Mouse (Mus musculus) macrophage (primary cell): Measurements from ENCODE around the gene Atp1a4. TPM values are rescaled to one million over a fixed set of nuclear protein-coding genes. Genes with fewer than 3 reads are reported as not detected.

Experiments used
- H3K27ac ChIP-seq: fragments of 350-480 bp; formaldehyde crosslinking; 2 replicates; pipeline ENCODE4 v1.9.0; 2021
- H3K36me3 ChIP-seq: fragments of 350-480 bp; formaldehyde crosslinking; 2 replicates; pipeline ENCODE4 v1.9.0; 2021; ENCODE audit errors: inconsistent target
- H3K4me3 ChIP-seq: fragments of 350-480 bp; formaldehyde crosslinking; 2 replicates; pipeline ENCODE4 v1.9.0; 2021; ENCODE audit errors: inconsistent target
- H3K79me2 ChIP-seq: fragments of 350-480 bp; formaldehyde crosslinking; 2 replicates; pipeline ENCODE4 v1.9.0; 2021; ENCODE audit errors: inconsistent target
- WGBS: methylation state at CpG from one replicate; pipeline ENCODE4 v1.1.7; 2026; ENCODE audit warnings: inconsistent platforms; ENCODE audit not compliant: missing documents; 5-methylcytosine and 5-hydroxymethylcytosine counted together
- polyA plus RNA-seq: library from polyadenylated mRNA; stranded (reverse); fragments of 250-400 nt; gene quantifications from 3 replicates; pipeline ENCODE4 v1.2.4, GENCODE M21; 2018; ENCODE audit warnings: inconsistent platforms

The Atp1a4 gene
- polyA plus RNA-seq, 1 experiment from 2014 or later, result not detected

DNA sequence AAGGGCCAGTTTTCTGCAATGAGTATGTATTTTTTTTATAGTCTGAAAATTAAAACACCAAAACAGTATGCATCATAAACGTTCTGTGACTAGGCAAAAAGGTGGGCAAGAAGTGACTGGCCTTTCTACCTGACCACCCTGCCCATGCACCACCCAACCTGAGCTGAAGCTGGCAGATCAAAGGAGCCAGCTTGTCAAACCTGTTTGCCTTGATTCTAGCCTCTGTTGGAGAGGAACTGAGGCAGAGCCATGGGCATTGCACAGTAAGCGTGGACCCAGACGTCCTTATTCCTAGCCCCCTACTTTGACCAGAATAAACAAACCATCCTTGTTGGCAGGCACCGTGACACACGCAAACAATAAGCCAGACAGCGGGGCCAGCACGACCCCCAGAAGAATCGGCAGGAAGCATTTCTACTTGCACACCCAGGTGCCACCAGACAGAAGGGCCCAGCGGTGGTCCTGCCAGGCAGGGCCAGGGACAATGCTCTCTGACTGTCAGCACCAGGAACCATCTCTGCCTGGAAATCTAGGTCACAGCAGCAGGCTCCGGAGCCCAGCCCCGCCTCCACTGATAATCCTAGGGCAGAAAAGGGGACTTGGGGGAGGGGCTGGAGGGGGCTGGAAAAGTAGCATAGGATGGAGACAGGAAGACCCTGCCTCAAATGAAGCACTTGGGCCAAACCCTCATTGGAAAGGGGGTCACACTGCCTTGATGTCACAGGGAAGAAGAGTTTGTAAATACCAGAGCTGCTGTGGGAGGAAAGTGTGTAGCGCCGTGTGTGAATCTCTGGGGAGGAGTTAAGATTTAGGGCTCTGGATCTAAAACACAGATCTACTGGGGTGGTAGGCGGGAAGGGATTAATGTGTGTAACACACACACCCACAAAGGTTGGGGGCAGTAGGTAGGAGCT is 56.0 kb downstream of the Atp1a4 start:
- Histone ChIP-seq H3K4me3 (no peak overlapping the region), H3K36me3 (peaks cover 55% of the 10 kb centered on the region), H3K79me2 (peaks cover 65% of the 10 kb centered on the region), H3K27ac (no peak overlapping the region)
- WGBS, result 91% methylated on average over 14 of the region's 14 CpGs

DNA sequence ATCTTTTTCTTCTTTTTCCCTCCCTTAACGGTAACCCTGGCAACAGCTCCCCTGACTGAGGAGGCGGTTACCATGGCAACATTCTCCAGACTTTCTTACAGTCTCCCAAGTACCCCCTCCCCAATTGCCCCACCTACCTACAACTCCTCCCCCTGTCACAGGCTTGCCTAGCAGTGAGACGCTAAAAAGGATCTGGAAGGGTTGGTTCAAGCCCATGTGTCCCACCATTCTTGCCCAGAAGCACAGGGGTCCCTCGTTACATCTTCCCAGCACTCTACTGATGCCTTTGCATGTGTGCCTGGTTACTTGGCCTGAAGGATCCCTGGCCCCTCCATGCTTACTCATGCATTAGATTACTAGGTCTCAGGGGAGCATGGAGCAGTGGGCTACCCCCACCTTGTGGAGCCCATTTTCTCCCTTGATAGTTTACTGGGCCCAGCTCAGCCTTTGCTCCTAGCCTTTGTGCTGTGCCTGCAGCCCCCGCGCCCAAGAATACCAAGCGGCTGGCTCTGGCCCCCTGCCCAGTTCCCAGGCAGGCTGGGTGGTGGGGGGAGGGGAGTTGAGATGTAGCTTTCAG is 57.3 kb downstream of the Atp1a4 start:
- H3K4me3 ChIP-seq, result no peak overlapping the region
- peaks cover 67% of the 10 kb centered on the region for H3K36me3 ChIP-seq
- H3K27ac ChIP-seq, result no peak overlapping the region
- whole genome bisulfite sequencing, result 100% methylated on average over 6 of the region's 7 CpGs
- H3K79me2 ChIP-seq, result peaks cover 60% of the 10 kb centered on the region

DNA sequence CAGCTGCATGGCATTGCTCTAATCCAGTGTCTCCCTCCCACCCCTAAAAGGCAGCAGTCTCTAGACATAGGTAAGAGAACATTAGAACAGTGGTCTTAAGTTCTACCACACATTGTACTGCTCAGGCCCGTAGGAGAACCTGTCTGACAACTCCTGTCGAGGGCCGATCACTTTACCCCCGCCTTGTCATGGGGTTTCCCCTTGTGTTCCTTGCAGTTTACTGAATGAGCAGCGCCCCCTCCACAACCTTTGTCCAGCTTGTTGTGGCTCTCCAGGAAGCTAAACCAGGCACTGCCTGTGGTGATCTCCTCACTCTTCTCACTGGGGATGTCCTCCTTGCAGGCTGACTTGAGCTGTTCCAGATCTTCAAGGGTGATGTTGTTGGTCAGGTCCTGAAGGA is 58.1 kb downstream of the Atp1a4 start:
- 88% methylated on average over 5 of the region's 5 CpGs for WGBS
- H3K27ac ChIP-seq, result no peak overlapping the region
- peaks cover 52% of the 10 kb centered on the region for H3K79me2 ChIP-seq
- H3K36me3 ChIP-seq, result peaks cover 73% of the 10 kb centered on the region
- no peak overlapping the region for H3K4me3 ChIP-seq

DNA sequence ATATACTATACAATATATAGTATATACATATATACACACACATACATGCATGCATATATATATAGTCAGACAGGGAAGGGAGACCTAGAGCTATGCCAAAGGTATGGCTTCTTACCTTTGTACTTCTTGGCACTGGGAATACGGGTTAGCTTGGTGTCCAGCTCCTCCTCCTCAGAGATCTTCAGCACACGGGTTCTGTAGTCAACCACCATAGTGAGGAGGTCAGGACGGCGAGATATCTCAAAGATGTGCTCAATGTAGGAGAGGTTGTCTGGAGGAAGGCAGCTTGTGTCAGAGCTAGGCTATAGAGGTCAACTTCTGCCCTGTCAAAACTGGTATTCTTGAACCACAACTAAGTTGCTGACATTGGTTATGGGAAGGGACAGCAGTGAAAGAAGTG is 59.2 kb downstream of the Atp1a4 start:
- 97% methylated on average over 4 of the region's 4 CpGs for WGBS

DNA sequence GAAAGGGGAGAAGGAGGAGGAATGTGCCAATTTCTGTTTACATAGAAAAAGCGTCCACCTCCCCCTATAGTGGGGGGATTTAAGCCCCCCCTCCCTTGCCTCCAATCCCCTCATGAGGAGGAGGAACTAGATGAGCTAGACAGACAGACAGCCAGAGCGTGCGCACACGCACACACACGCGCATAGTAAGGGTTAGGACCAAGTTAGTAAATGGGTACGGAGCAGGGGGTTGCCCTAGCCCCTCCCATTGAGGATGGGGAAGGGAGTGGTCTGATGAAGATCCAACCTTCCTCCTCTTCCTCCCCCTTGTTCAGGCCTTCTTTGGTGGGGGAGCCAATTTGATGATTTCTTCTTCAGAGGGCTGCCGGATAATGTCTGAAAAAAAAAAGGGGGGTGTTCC is 59.9 kb downstream of the Atp1a4 start:
- Histone ChIP-seq H3K79me2 (peaks cover 33% of the 10 kb centered on the region), H3K36me3 (peaks cover 88% of the 10 kb centered on the region), H3K27ac (no peak overlapping the region), H3K4me3 (no peak overlapping the region)
- 94% methylated on average over 8 of the region's 8 CpGs for WGBS

More for the DNA sequence above, 59.2 kb downstream of the Atp1a4 start:
- peaks cover 85% of the 10 kb centered on the region for H3K36me3 ChIP-seq
- H3K27ac ChIP-seq, result no peak overlapping the region
- H3K79me2 ChIP-seq, result peaks cover 40% of the 10 kb centered on the region
- no peak overlapping the region for H3K4me3 ChIP-seq

DNA sequence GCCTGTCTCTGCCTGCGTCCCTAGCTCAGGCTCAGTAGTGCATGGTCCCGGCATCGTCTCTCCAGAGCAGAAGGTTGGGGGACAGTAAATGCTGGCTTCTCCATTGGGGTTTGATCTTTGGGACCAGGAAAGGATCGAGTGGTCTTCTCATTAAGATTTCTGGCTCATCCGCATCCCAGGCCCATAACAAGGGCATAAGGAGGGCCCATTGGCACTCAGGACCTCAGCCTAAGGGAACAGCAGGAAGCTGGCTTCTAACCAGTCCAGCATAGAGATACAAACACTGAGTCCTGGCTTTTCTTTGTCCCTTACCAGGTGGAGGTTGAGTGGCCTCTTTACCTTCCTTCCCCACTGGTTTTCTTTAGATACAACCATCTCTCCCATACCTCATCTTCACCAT is 60.4 kb downstream of the Atp1a4 start:
- H3K4me3 ChIP-seq, result no peak overlapping the region
- H3K79me2 ChIP-seq, result peaks cover 28% of the 10 kb centered on the region
- H3K36me3 ChIP-seq, result peaks cover 86% of the 10 kb centered on the region
- H3K27ac ChIP-seq, result no peak overlapping the region
- WGBS, result 89% methylated on average over 5 of the region's 5 CpGs

DNA sequence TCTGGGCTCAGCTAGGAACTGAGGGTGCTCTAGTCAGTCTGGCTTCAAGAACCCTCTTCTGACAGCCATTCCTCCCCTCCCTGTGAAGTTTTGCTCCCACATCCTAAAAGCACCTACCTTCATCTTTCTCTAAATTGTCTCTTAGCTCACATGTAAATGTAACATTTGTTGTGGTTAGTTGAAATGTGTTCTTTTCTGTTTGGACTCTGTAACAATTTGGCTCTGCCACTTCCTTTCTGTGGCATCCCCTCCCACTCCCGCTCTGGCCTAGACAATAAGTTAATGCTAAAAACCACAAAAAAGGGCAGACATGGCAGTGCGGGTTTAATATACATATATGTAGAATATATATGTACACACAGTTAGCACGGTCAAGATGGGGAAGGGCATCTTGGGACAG is 61.1 kb downstream of the Atp1a4 start:
- 61% methylated on average over 3 of the region's 3 CpGs for WGBS
- Histone ChIP-seq H3K27ac (no peak overlapping the region), H3K36me3 (peaks cover 81% of the 10 kb centered on the region), H3K4me3 (no peak overlapping the region), H3K79me2 (peaks cover 21% of the 10 kb centered on the region)

DNA sequence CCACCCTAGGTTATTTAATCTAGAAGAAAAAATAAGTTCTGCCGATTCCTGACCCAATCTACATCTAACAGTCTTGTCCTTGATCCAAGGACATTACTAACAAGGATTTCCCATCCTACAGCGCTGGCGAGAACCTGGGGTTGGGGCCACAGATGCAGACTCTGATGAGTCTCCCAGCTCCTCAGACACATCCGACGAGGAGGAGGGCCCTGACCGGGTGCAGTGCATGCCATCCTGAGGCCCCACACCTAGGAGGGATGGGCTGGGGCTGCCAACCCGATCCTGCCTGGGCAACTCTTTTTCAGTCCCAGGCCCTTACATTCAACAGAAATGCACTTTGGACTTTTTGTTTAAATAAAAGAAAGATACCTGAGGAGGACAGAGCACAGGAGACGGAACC is 63.8 kb downstream of the Atp1a4 start:
- H3K4me3 ChIP-seq, result no peak overlapping the region
- no peaks in the 10 kb centered on the region for H3K79me2 ChIP-seq
- peaks cover 70% of the 10 kb centered on the region for H3K36me3 ChIP-seq
- 95% methylated on average over 8 of the region's 8 CpGs for WGBS
- H3K27ac ChIP-seq, result no peak overlapping the region

DNA sequence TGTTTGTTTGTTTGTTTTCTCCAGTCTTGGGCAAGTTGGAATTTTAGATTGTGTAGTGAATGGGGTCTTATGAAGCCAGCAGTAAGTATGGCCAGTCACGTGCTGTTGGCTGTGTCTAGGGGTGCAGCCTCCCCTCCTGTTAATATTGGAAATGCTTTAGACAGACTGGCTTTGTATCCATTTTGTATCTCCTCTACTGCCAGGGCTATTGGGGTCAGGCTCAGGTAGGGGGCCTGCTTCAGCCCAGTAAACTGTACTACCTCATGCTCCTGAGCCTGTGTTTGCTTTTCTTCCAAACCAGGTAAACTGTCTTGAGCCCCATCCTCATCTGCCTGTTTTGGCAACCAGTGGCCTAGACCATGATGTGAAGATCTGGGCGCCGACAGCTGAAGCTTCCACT is 66.0 kb downstream of the Atp1a4 start:
- Histone ChIP-seq H3K79me2 (no peaks in the 10 kb centered on the region), H3K36me3 (peaks cover 53% of the 10 kb centered on the region), H3K27ac (no peak overlapping the region), H3K4me3 (no peak overlapping the region)
- 96% methylated on average over 3 of the region's 3 CpGs for WGBS

DNA sequence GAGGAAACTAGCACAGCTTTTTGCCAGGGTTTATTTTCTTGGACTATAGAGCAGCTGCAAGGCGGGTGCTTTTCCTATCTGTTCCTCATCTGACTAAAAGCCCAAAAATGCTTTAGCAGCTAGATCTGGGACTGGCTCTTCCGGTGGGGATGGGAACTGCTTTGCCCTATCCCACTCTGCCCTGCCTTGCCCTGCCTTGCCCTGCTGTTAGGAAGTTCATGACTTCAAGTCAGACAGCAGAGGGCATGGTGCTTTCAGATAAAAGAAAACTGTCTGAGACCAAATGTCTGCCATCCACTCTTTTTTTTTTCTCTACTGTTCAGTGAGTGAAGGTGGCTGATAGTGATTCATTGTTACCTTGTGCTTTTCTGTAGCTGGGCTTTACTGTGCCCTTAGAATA is 66.6 kb downstream of the Atp1a4 start:
- Histone ChIP-seq H3K27ac (no peak overlapping the region), H3K79me2 (no peaks in the 10 kb centered on the region), H3K36me3 (peaks cover 53% of the 10 kb centered on the region), H3K4me3 (no peak overlapping the region)
- WGBS, result 85% methylated on average over 2 of the region's 2 CpGs

DNA sequence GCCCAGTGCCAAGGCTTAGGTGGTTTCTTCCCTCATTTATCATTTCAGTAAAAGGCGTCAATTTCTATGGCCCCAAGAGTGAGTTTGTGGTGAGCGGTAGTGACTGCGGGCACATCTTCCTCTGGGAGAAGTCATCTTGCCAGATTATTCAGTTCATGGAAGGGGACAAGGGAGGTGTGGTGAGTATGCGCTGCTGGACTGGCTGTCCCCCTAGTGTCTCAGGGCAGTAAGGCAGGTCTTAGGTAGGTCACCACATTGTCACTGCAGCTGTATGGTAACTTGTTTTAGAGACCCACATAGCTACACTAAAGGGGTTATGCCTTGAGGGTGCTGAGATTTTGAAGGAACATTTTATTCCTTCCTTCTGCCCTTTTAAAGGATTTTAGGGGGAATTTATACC is 69.3 kb downstream of the Atp1a4 start:
- H3K36me3 ChIP-seq, result peaks cover 30% of the 10 kb centered on the region
- no peak overlapping the region for H3K4me3 ChIP-seq
- H3K27ac ChIP-seq, result peak overlapping the region; percentile 43; the same call in 1 of the 2 replicates
- WGBS, result 90% methylated on average over 4 of the region's 4 CpGs
- no peaks in the 10 kb centered on the region for H3K79me2 ChIP-seq

DNA sequence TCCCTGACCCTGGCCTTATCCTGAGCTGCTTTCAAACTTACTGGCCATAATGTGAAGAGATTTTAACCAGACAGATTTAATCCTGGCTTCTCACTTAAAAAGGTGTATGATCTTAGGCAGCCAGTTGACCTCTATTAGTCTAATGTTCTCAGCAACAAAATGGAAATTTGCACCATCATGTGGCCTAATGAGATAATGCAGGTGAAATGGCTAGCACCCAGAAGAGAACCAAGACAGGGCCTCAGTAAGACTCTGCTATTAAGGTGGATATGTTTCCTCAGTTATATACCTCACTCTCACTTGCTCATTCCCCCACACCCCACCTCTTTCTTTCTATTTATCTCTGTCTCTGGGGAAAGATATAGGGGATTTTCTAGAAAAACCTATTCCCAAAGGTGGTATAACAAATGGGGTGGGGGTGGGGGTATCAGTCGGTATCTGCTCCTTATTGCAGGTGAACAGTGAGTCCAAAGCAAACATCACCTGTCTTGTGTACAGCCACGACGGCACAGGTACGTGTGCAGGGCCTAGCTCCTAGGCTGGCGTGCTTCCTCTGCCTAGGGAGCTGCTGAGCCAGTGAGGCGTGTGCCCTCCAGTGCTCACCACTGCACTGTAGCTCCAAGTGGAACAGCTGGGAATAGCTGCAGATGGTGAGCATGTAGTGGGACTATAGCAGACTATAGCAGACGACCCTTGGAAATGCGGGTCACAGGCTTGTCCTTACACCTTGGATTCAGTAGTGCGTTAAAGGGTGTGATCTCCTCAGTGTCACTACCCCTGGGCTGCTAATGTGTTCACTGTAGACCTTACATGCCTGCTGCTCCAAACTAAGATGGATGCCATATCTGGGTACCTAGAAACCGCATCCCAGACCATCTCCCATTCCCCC is 71.6 kb downstream of the Atp1a4 start:
- Histone ChIP-seq H3K4me3 (no peak overlapping the region), H3K79me2 (no peaks in the 10 kb centered on the region), H3K27ac (no peak overlapping the region), H3K36me3 (peaks cover 30% of the 10 kb centered on the region)
- WGBS, result 95% methylated on average over 10 of the region's 10 CpGs

DNA sequence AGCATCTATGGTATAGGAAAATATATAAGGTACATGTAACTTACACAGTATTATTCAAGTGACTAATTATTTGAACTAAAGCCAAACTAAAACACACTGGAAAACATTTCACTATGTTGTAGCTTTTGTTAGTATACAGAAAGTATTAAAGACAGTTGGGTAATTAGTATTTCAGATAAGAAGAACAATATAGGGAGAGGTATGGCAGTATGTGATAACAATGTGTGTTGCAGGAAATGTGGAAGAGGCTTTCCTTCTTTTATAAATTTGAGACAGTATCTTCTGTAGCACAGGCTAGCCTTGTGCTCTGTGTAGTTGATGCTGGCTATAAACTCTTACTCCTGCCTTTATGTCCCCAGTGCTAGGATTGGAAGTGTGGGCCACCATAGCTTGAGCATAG is 74.3 kb downstream of the Atp1a4 start:
- Histone ChIP-seq H3K4me3 (no peak overlapping the region), H3K79me2 (no peaks in the 10 kb centered on the region), H3K36me3 (peaks cover 39% of the 10 kb centered on the region), H3K27ac (no peak overlapping the region)

DNA sequence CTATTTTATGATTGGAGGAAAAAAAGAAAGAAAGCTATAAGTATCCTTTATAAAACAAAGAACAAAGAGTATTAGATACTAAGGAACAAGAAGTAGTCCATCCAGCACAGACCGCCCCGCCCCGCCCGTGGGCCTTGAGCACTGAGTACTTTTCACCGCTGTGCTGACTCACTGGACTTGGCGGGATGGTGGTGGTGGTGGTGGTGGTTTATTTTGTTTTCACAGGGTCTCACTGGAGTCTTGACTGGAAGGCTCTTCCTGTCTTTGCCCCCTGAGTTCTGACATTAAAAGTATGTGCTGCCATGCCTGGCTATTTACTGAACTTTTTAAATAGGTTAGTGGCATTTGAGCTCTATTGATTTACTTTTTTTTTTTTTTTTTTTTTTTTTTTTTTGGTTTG is 75.2 kb downstream of the Atp1a4 start:
- Histone ChIP-seq H3K79me2 (no peaks in the 10 kb centered on the region), H3K27ac (no peak overlapping the region), H3K4me3 (no peak overlapping the region), H3K36me3 (peaks cover 45% of the 10 kb centered on the region)
- 92% methylated on average over 2 of the region's 6 CpGs for WGBS

DNA sequence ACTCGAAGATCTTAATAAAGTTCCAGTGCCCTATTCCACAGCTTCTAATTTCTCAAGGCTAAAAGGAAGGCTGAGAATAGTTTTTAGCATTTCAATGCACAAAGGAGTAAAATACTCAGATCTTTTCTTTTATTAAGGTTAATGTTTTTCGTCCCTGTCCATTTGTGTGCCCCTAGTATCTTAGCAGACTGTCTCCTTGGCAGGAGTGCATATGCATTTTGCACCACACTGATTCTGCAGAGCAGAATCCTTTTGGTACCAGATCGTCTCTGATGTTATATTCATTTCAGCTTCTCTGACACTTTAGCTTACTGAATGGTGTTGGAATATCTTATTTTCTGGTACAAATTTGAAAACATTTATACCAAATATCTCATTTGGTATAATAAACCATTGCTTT is 76.4 kb downstream of the Atp1a4 start:
- 100% methylated on average over 3 of the region's 3 CpGs for WGBS
- no peak overlapping the region for H3K27ac ChIP-seq
- H3K36me3 ChIP-seq, result peaks cover 46% of the 10 kb centered on the region
- H3K79me2 ChIP-seq, result no peaks in the 10 kb centered on the region
- H3K4me3 ChIP-seq, result no peak overlapping the region
